Mouse (Mus musculus) ES-E14 (cell line): ENCODE measurements around the gene Capn11.

Experiments used
- CHD2 ChIP-seq: IDR thresholded peaks from 2 replicates; pipeline ENCODE4 v1.6.1; 2014; ENCODE audit warnings: mild to moderate bottlenecking, low read depth, low read length, inconsistent platforms
- HCFC1 ChIP-seq: IDR thresholded peaks from 2 replicates; pipeline ENCODE4 v1.6.1; 2012; ENCODE audit warnings: low read length, inconsistent platforms, borderline replicate concordance; ENCODE audit not compliant: insufficient read depth
- MAFK ChIP-seq: IDR thresholded peaks from 2 replicates; pipeline ENCODE4 v1.6.1; 2014; ENCODE audit warnings: mild to moderate bottlenecking, low read depth, low read length, inconsistent platforms; ENCODE audit not compliant: insufficient read depth
- ZC3H11A ChIP-seq: IDR thresholded peaks from 2 replicates; pipeline ENCODE4 v1.6.1; 2012; ENCODE audit warnings: low read depth, mild to moderate bottlenecking, inconsistent platforms, low read length, borderline replicate concordance

DNA sequence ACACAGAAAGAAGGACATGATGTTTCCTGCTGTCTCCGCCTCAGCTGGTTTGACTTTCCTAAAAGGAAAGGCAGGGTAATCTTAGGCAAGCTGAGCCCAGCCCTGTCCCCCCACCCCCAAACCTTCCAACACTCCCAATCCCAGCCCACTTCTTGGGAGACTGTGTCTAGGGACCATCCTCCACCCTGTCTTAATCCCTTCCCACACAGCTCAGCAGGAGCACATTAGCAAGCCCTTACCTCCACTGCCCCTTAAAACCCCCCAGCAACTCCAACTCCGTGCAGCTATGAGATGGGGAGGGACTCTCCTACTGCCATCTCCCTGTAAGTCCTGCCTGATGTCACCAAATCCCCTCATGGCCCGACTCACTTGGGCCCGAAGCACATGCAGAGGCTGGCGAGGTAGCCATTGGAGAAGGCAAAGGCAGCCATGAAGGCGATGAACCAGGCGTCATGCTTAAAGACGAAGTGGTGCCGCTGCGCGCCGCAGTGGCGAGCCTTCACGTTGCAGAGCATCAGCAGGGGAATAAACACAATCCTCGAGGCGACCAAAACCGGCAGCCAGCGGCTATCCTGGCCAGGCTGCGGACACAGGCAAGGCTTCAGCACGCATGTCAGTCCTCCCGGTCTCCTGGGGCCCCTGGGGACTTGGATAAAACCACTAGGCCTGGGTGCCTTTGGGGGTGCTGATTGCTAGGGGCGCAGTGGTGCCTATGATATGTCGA, 73.2 kb downstream of the Capn11 start:
- TF ChIP-seq MAFK = no peak
- TF ChIP-seq HCFC1 = no peak
- no peak for TF ChIP-seq ZC3H11A
- no peak for TF ChIP-seq CHD2
